Mouse (Mus musculus) cerebellum, postnatal 4 days (tissue): ENCODE results near the gene Glis2.
A peak's percentile ranks its signal among the peaks of the same experiment; 100 is the strongest.

ENCODE experiments used
- DNase-seq, 2 experiments: peaks; one replicate each; pipeline ENCODE4 v3.0.0; 2022; ENCODE audit warnings: low spot score in 2 of 2, mixed read lengths in 1 of 2

The Glis2 gene

DNA sequence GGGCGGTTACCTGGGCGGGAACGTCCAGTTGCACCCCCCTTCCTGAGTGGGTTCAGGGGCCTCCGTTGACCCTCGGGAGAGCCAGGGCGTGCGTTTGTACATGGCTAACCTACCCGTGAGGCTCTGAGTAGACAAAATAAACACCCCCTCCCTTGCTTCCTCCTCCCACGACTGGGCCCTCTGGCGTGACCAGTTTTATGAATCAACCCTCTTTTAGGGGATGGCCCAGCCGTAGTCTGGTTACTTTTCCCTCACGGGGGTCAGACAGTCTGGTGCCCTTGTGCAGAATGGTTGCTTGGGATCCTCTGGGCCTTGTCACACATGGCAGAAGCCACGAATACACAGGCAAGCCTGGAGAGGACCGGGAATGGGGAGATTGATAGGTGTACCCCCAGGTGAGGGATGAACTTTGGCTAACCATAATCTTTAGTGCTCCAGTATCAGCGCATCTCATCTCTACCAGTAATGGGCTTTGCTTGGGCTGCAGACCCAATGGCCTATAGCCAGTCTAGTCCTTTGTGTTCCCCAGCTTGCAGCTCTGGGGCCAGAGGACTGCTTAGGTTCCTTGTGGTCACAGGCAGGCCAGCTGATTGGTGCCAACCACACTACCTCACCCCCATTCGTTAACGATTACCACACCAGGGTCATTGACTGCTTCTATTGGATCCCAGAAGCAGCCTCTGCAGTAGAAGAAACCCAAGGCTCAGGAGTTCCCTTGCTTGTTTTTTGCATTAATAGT, 45.9 kb downstream of the Glis2 start:
- no peak for DNase-seq

GRCm38 (mm10) chr16:4641119-4641838, 46.8 kb downstream of the Glis2 start:
- DNase-seq = no peak

GRCm38 (mm10) chr16:4642190-4642589, 47.7 kb downstream of the Glis2 start:
- DNase-seq = no peak

- no peak for DNase-seq
Measured at GRCm38 (mm10) chr16:4642937-4643336, 48.4 kb downstream of the Glis2 start.

- DNase-seq = peak; percentile 67 to 83
Measured at GRCm38 (mm10) chr16:4643670-4644419, 49.3 kb downstream of the Glis2 start.

GRCm38 (mm10) chr16:4645867-4646266, 51.4 kb downstream of the Glis2 start:
- DNase-seq = no peak

DNA sequence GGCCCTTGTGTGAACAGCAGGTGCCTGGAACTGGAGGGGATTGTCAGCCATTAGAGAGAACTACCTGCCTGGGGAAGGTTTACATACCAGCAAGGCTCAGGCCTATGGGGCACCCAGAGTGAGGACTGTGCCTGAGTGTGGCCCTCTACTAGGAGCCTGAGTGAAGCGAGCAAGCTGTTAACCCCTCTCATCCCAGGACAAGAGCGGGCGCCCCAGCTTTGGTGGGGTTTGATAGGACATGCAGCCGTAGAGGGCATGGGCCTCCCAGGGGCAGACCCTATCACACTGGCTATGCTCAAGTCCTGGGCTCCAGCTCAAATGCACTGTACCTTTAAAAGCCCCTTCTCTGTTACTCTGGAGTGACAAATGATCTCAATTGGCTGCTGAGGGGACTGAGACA, 52.3 kb downstream of the Glis2 start:
- no peak for DNase-seq

- DNase-seq = no peak
Measured at GRCm38 (mm10) chr16:4647651-4648141, 53.2 kb downstream of the Glis2 start.

GRCm38 (mm10) chr16:4648416-4649023, 54.0 kb downstream of the Glis2 start:
- DNase-seq = no peak

GRCm38 (mm10) chr16:4649211-4649610, 54.7 kb downstream of the Glis2 start:
- DNase-seq = no peak

GRCm38 (mm10) chr16:4649692-4650091, 55.2 kb downstream of the Glis2 start:
- no peak for DNase-seq

DNA sequence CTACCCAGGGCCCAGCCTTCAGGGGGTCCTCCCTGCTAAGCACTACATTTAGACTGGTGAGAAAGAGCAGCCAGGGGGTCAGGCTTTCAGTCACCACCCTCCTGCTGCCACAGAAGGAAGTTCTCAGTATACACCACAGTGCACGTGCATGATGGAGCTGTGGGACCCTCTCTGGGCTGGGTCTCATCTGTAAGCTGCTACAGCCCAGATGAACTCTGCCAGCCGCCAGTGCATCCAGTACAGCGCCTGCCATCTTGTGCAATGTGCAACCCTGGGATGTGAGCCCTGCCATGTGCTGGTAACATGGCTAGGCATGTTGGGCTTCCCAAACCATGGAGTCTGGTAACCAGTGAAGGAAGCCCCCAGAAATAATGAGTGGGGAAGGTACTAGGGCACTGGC, 55.6 kb downstream of the Glis2 start:
- DNase-seq = no peak

DNA sequence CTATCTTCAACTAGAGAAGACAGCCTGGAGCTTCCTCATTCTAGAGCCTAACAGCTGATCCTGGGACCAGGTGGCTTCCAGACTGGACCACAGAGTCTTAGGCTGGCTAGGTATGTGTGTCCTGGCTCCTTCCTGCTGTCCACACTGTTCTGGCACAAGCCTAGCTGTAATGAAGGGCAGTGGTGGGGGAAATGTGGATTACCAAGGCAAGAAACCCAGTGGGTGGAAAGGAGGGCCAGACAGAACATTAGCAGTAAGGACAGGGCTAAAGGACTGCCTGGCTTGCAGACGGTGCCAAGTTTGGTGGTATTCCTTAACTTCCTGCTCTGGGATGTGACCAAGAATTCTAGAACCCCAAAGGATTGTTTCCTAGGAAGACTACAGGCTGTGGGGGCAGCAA, 56.6 kb downstream of the Glis2 start:
- DNase-seq = no peak

GRCm38 (mm10) chr16:4651624-4652023, 57.1 kb downstream of the Glis2 start:
- DNase-seq = no peak

DNA sequence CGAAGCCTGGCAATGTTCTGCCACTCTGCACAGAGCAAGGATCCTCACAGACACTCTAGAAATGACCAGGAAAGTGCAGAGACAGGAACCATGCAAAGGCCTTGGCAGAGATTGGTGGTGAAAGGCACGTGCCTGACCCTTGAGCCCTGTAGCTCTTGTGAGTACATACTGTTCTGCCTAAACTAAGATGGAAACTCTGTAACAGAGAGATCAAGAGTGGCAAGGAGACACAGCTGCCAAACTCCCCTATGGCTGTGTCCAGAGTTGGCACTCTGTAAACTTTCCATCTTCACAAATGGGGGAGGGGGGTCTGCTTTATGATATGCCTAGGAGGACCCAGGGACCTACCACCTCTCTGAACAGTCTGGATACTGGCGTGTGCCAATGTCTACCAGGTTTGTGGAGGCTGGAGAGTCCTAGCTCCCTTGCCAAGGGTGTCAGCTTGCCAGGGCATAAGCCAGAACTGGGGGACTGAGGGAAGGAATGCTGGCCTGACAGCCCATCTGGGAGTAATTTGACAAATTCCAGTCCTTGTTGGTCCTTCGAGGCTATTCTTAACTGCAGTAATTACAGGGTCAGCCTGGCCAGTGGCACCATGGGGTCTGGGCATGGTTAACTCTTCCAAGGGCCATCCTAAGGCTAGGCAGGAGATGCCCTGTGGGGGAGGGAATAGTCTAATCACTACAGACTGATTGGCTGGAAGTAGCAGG, 58.3 kb downstream of the Glis2 start:
- no peak for DNase-seq

DNA sequence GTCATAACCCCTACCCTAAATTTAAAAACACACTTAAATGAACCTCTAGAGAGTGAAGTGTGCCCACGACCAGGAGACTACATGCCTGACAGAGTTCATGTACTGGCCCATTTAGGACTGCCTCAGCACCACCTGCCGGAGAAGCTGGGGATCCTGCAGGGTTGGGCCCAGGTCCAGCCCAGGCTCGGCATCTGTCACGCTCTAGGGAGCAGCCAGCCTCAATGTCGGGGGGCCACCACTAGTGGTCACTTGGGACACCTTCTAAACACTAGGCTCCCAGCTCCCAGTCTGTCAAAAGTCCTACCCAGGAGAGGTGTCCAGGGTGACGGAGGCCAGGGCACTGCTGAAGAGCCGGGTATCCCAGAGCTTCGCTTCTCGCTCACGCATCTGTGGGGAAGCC, 60.2 kb downstream of the Glis2 start:
- no peak for DNase-seq

DNA sequence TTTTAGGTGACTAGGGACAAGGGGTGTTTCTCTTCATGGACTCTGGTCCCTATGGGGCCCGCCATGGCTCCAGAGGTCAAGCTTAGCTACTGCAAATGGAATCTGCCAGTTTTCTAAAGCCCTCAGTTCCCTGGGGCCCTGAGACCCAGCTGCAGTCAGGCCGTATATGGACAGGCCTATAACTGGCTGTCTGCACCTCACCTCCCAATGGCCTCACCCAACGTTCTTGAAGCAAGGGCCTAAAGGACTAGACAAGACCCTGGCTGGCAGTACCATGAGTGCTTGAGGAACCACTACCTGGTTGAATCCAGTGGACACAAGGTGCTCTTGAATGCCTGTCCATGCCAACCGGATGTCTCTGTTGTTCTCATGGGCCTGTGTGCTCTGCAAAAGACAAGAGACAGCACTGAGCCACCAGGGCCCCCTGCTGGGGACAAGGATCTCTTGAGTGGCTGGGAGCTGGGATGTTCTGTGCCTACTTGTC, 60.8 kb downstream of the Glis2 start:
- DNase-seq = no peak

GRCm38 (mm10) chr16:4655764-4656570, 61.5 kb downstream of the Glis2 start:
- no peak for DNase-seq

DNA sequence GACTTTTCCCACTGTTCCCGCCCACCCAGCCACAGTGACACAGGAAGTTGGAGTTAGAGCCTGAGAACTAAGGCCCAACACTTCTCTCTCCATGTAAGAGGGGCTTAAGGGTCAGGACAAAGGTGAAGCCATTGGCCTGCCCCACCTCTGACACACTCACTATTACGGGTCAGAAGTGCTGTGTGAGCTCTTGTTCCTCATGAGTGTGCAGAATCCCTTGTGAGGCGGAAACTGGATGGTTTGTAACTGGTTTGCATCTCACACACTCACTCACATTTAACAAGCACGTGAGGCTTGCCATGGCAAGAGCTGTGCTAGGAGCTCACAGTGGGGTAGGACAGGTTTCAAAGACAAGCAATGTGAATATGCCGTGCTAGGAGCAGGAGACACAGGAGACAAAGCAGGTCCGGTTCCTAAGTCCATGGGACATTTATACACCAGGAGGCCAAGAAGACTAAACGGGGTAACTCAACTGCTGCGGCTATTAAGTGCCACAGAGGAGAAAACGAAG, 62.1 kb downstream of the Glis2 start:
- no peak for DNase-seq

DNA sequence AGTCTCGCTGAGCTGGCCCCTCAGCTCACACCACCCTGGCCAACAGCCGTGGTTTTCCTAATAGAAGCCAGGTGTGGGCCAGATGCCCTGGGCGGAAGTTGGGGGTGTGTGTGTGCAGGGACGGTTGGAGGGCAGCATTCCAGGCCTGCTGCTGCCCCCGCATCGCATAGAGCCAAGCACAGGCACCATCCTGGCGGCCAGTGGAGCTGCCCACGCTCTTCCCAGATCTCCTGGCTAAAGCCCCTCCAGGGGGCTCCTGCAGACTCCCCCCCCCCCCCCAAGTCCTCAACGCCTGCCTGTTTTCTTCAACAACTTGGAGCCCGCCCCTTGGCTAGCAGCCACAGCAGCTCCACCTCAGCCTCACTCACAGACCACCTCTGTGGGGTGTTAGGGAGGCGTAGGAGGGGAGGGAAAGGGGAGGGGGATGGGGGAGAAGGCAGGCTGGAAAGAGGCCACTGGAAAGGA, 64.3 kb downstream of the Glis2 start:
- DNase-seq = no peak
